Comparison of ENCODE assay signal across 9 mouse cellular contexts in the genomic region with DNA sequence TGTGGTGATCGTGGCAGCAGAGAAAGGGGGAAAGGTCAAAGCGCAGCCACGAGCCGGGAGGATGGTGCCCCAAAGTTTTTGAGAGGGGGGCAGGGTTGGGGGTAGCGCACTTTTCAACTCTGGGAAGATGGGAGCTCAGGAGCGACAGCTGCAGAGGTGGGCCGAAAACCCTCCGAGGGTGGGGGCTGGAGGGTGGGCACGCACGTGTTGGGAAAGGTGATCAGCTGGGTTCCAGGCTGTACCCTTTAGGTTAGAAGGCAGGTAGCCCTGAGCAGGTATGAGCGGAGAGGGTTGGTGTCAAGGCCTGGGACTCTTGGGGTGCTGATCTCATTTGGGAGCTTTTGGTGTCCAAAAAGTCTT. TPM values are rescaled to one million over a fixed set of nuclear protein-coding genes. Genes with fewer than 3 reads are reported as not detected.
DNase-seq lines count a peak whose midpoint lies in the region; ATAC-seq and TF ChIP-seq lines count a peak whose summit lies in the region.
"Had no signal": no experiment of that assay in that cellular context is flagged by ENCODE, and none has a peak within 500 bp of the region (broad histone marks: within the 10 kb centered on the region; RNA-seq: fewer than 3 reads in every experiment).

No protein-coding gene starts in this region.

- peaks cover 0 to 8% of the 10 kb centered on the region in 2 experiments; a peak in 2 of 4 replicates for H3K4me1 ChIP-seq in heart, embryonic 14.5 days (ENCODE audit: control insufficient read depth in 2 of 2, insufficient read depth in 2 of 2, low read length in 2 of 2)
- 0 out of 2 replicates have a peak, but pooled peaks cover 3% of the 10 kb centered on the region for H3K4me1 ChIP-seq in bone marrow macrophage, adult 2 months (ENCODE audit: control insufficient read depth, insufficient read depth, low read length)
- H3K4me1 ChIP-seq in hindbrain, embryonic 12.5 days = peaks cover 7% of the 10 kb centered on the region
- H3K4me1 ChIP-seq in midbrain, embryonic 12.5 days = peaks cover 12% of the 10 kb centered on the region

- H3K4me2 ChIP-seq in heart, embryonic 14.5 days (ENCODE audit: low read length) = peak overlapping the region; percentile 72
- H3K4me2 ChIP-seq in hindbrain, embryonic 12.5 days (replicated peaks) = peak overlapping the region; percentile 82
- peak overlapping the region; percentile 73 for H3K4me2 ChIP-seq in midbrain, embryonic 12.5 days (replicated peaks)

- no peak for DNase-seq in heart, adult 8-10 months (ENCODE audit: low spot score)
- no peak for DNase-seq in spleen, postnatal 36 days (ENCODE audit: low spot score in 2 of 2)
- DNase-seq in left cerebral cortex, postnatal 14 days (ENCODE audit: low spot score in 2 of 2) = no peak
- DNase-seq in ovary, postnatal 10 days (ENCODE audit: low spot score) = no peak

- H3K36me3 ChIP-seq in heart, embryonic 14.5 days (ENCODE audit: control insufficient read depth, insufficient read depth, low read length) = peaks cover 6% of the 10 kb centered on the region
- H3K36me3 ChIP-seq in hindbrain, embryonic 12.5 days = peaks cover 4% of the 10 kb centered on the region; the same call in 1 of the 2 replicates
- peaks cover 3% of the 10 kb centered on the region; the same call in 1 of the 2 replicates for H3K36me3 ChIP-seq in midbrain, embryonic 12.5 days

- TF ChIP-seq CTCF in bone marrow macrophage, adult 2 months (IDR thresholded peaks at IDR 0.05; ENCODE audit: low read depth, low read length) = no peak

- H3K4me3 ChIP-seq in heart, embryonic 14.5 days (ENCODE audit: control insufficient read depth in 1 of 2, insufficient read depth in 1 of 2, low read depth in 1 of 2, low read length in 2 of 2) = peak overlapping the region; percentile 59 to 75
- H3K4me3 ChIP-seq in bone marrow macrophage, adult 2 months (ENCODE audit: insufficient read depth, low read length) = peak overlapping the region; percentile 80
- H3K4me3 ChIP-seq in hindbrain, embryonic 12.5 days = peak overlapping the region; percentile 54
- peak overlapping the region; percentile 56 for H3K4me3 ChIP-seq in midbrain, embryonic 12.5 days

- TF ChIP-seq POLR2A in bone marrow macrophage, adult 2 months (IDR thresholded peaks at IDR 0.05; ENCODE audit: borderline replicate concordance, low read depth, low read length) = no peak

- peak overlapping the region; percentile 74 for H3K9ac ChIP-seq in heart, embryonic 14.5 days (ENCODE audit: low read length)
- peak overlapping the region; percentile 73 for H3K9ac ChIP-seq in hindbrain, embryonic 12.5 days
- H3K9ac ChIP-seq in midbrain, embryonic 12.5 days (replicated peaks) = peak overlapping the region; percentile 72

- H3K9me3 ChIP-seq in heart, embryonic 14.5 days (ENCODE audit: control insufficient read depth, low read length) = no peaks in the 10 kb centered on the region
- no peaks in the 10 kb centered on the region for H3K9me3 ChIP-seq in hindbrain, embryonic 12.5 days (replicated peaks)
- no peaks in the 10 kb centered on the region for H3K9me3 ChIP-seq in midbrain, embryonic 12.5 days

- intact Hi-C loops in left cerebral cortex, postnatal 14 days (cut with DNase I) = loop anchor here (2.0 kb wide), 1 partner anchor 61 kb away; the partner anchor contains the start of gene Gfod1

- WGBS in heart, embryonic 14.5 days = 8% methylated on average over 11 of the region's 11 CpGs
- WGBS in hindbrain, embryonic 12.5 days = 9% methylated on average over 11 of the region's 11 CpGs
- 10% methylated on average over 11 of the region's 11 CpGs for WGBS in midbrain, embryonic 12.5 days

- H3K27me3 ChIP-seq in heart, embryonic 14.5 days (ENCODE audit: control insufficient read depth, insufficient read depth, low read length) = no peaks in the 10 kb centered on the region
- no peaks in the 10 kb centered on the region for H3K27me3 ChIP-seq in hindbrain, embryonic 12.5 days
- H3K27me3 ChIP-seq in midbrain, embryonic 12.5 days = no peaks in the 10 kb centered on the region
- H3K27me3 ChIP-seq: Patski had no signal

- H3K27ac ChIP-seq in heart, embryonic 14.5 days (replicated peaks in 1 of 2; ENCODE audit: control insufficient read depth in 1 of 2, insufficient read depth in 1 of 2, low read depth in 2 of 2, low read length in 2 of 2) = peak overlapping the region; percentile 39 to 61
- H3K27ac ChIP-seq in bone marrow macrophage, adult 2 months (ENCODE audit: insufficient read depth, low read depth, low read length) = no peak overlapping the region
- H3K27ac ChIP-seq in hindbrain, embryonic 12.5 days = peak overlapping the region; percentile 74
- peak overlapping the region; percentile 63 for H3K27ac ChIP-seq in midbrain, embryonic 12.5 days (replicated peaks)

- ATAC-seq in heart, embryonic 14.5 days (ENCODE audit: insufficient number of reproducible peaks, insufficient read depth, low FRiP score, low read depth) = no peak
- peak; percentile 45 for ATAC-seq in hindbrain, embryonic 12.5 days (ENCODE audit: low FRiP score)
- peak; percentile 59 for ATAC-seq in midbrain, embryonic 12.5 days (ENCODE audit: low FRiP score, low read depth)

RNA-seq across cellular contexts. Expression of gene Sirt5, which starts 0.5 kb away (rescaled TPM):
- polyA plus RNA-seq in heart, embryonic 14.5 days (2014; fragmentation: Nextera tagmentation; extraction: Ambion mirVana) = 31.1 and 31.8 TPM in 2 replicates
- 10 to 100 TPM; 57.4 to 64.4 (median 63.0) TPM for total RNA-seq in heart, adult 8-10 months (2022)
- 6.7 and 8.3 TPM in 2 replicates for polyA plus RNA-seq in bone marrow macrophage, adult 2 months (2012; ENCODE audit: insufficient read depth, insufficient read length, missing spikeins)
- polyA plus RNA-seq in hindbrain, embryonic 12.5 days (2016; fragmentation: Nextera tagmentation; extraction: Ambion mirVana) = 33.8 and 35.9 TPM in 2 replicates
- polyA plus RNA-seq in midbrain, embryonic 12.5 days (2016; fragmentation: Nextera tagmentation; extraction: Ambion mirVana) = 34.1 and 35.9 TPM in 2 replicates
- total RNA-seq in left cerebral cortex, postnatal 14 days (2021) = 10 to 100 TPM; 16.3 to 18.7 TPM

RNA-seq across cellular contexts. Expression of gene Nol7, which starts 32.4 kb away (rescaled TPM):
- 128 and 141 TPM in 2 replicates for polyA plus RNA-seq in heart, embryonic 14.5 days (2014; fragmentation: Nextera tagmentation; extraction: Ambion mirVana)
- 100 to 1,000 TPM in 3 of 4 experiments, 10 to 100 TPM in 1; 84.2 to 130 (median 113) TPM for total RNA-seq in heart, adult 8-10 months (2022)
- 81.1 and 96.7 TPM in 2 replicates for polyA plus RNA-seq in bone marrow macrophage, adult 2 months (2012; ENCODE audit: insufficient read depth, insufficient read length, missing spikeins)
- 171 and 174 TPM in 2 replicates for polyA plus RNA-seq in hindbrain, embryonic 12.5 days (2016; fragmentation: Nextera tagmentation; extraction: Ambion mirVana)
- 202 and 208 TPM in 2 replicates for polyA plus RNA-seq in midbrain, embryonic 12.5 days (2016; fragmentation: Nextera tagmentation; extraction: Ambion mirVana)
- total RNA-seq in left cerebral cortex, postnatal 14 days (2021) = 10 to 100 TPM; 78.5 to 80.1 TPM
